In genomic region chr13:93305149-93305548, GRCm38 (mm10) we compare ENCODE assay signal across 8 mouse cellular contexts. TPM values are rescaled to one million over a fixed set of nuclear protein-coding genes. Genes with fewer than 3 reads are reported as not detected.
A peak's percentile ranks its signal among the peaks of the same experiment; 100 is the strongest.
DNase-seq lines count a peak whose midpoint lies in the region; ATAC-seq and TF ChIP-seq lines count a peak whose summit lies in the region.

No protein-coding gene starts in this region.

- H3K9me3 ChIP-seq in forebrain, embryonic 13.5 days (replicated peaks), result no peaks in the 10 kb centered on the region
- H3K9me3 ChIP-seq in liver, embryonic 16.5 days (replicated peaks; ENCODE audit: control insufficient read depth, low read length), result no peaks in the 10 kb centered on the region

- peak overlapping the region; percentile 91 for H3K9ac ChIP-seq in forebrain, embryonic 13.5 days
- peak overlapping the region; percentile 91 for H3K9ac ChIP-seq in liver, embryonic 16.5 days (ENCODE audit: low read depth, low read length)

- H3K4me3 ChIP-seq in cerebellum, adult 2 months (replicated peaks; ENCODE audit: insufficient read depth, low read depth, low read length), result peak overlapping the region; percentile 77
- peak overlapping the region; percentile 82 for H3K4me3 ChIP-seq in forebrain, embryonic 13.5 days
- H3K4me3 ChIP-seq in liver, embryonic 16.5 days (ENCODE audit: low read depth, low read length), result peak overlapping the region; percentile 81

- WGBS in cerebellum, adult 2 months, result 3% methylated on average over 7 of the region's 7 CpGs
- WGBS in forebrain, embryonic 13.5 days, result 3% methylated on average over 7 of the region's 7 CpGs
- WGBS in liver, embryonic 16.5 days (ENCODE audit: insufficient replicate concordance), result 10% methylated on average over 7 of the region's 7 CpGs

- no peak for ATAC-seq in forebrain, embryonic 13.5 days
- ATAC-seq in liver, embryonic 16.5 days (ENCODE audit: low read depth), result no peak

- no peak for TF ChIP-seq CTCF in cerebellum, adult 2 months (IDR thresholded peaks at IDR 0.05; ENCODE audit: borderline replicate concordance, insufficient read depth, low read depth, low read length)

- no peak for DNase-seq in cerebellum, adult 2 months
- DNase-seq in cerebellum, postnatal 4 days (ENCODE audit: low spot score in 2 of 2), result no peak
- DNase-seq in 3T3-L1 (ENCODE audit: low read depth, low spot score), result peak; percentile 18
- DNase-seq in spleen, postnatal 4 days (ENCODE audit: low spot score in 2 of 2), result no peak
- DNase-seq in spleen, adult 12 weeks (ENCODE audit: low spot score), result no peak
- DNase-seq in adrenal gland, postnatal 10 days, result no peak

- no peak overlapping the region for H3K27ac ChIP-seq in cerebellum, adult 2 months (ENCODE audit: insufficient read depth, low read length)
- no peak overlapping the region for H3K27ac ChIP-seq in forebrain, embryonic 13.5 days
- H3K27ac ChIP-seq in liver, embryonic 16.5 days (ENCODE audit: low read length), result no peak overlapping the region

- no peak for TF ChIP-seq POLR2A in cerebellum, adult 2 months (IDR thresholded peaks at IDR 0.05; ENCODE audit: borderline replicate concordance, insufficient read depth, low read length)

- no peaks in the 10 kb centered on the region for H3K36me3 ChIP-seq in forebrain, embryonic 13.5 days (ENCODE audit: poor library complexity, severe bottlenecking)
- no peaks in the 10 kb centered on the region for H3K36me3 ChIP-seq in liver, embryonic 16.5 days (ENCODE audit: control insufficient read depth, insufficient read depth)

- H3K4me1 ChIP-seq in cerebellum, adult 2 months (ENCODE audit: control insufficient read depth, insufficient read depth, low read length), result no peaks in the 10 kb centered on the region; the same call in 1 of the 2 replicates
- H3K4me1 ChIP-seq in forebrain, embryonic 13.5 days, result peaks cover 51% of the 10 kb centered on the region
- H3K4me1 ChIP-seq in liver, embryonic 16.5 days (ENCODE audit: control insufficient read depth, low read depth, low read length), result peaks cover 11% of the 10 kb centered on the region

- no peaks in the 10 kb centered on the region for H3K27me3 ChIP-seq in cerebellum, adult 2 months (ENCODE audit: control insufficient read depth, insufficient read depth, low read length)
- H3K27me3 ChIP-seq in forebrain, embryonic 13.5 days, result no peaks in the 10 kb centered on the region
- no peaks in the 10 kb centered on the region for H3K27me3 ChIP-seq in liver, embryonic 16.5 days (ENCODE audit: control insufficient read depth, insufficient read depth, low read depth, low read length)

- peak overlapping the region; percentile 84 for H3K4me2 ChIP-seq in forebrain, embryonic 13.5 days
- H3K4me2 ChIP-seq in liver, embryonic 16.5 days (ENCODE audit: low read depth, low read length), result peak overlapping the region; percentile 81

RNA-seq across cellular contexts. Expression of gene Homer1, which starts 5.7 kb away (rescaled TPM):
- polyA plus RNA-seq in cerebellum, adult 2 months (2012; rRNA removed), result 15.7 and 15.8 TPM in 2 replicates
- polyA plus RNA-seq in forebrain, embryonic 13.5 days (2015; fragmentation: Nextera tagmentation; extraction: Ambion mirVana), result 9.9 and 10.2 TPM in 2 replicates
- 1.7 and 1.8 TPM in 2 replicates for polyA plus RNA-seq in liver, embryonic 16.5 days (2015; fragmentation: Nextera tagmentation; extraction: Ambion mirVana)
- total RNA-seq in adrenal gland, postnatal 10 days (2021), result 10 to 100 TPM; 18.7 to 19.1 TPM
